Mouse (Mus musculus): ENCODE measurements around the gene Ccdc191. TPM values are rescaled to one million over a fixed set of nuclear protein-coding genes. Genes with fewer than 3 reads are reported as not detected.
A peak's percentile ranks its signal among the peaks of the same experiment; 100 is the strongest.

Gene Ccdc191
- polyA plus RNA-seq, 1 experiment: 0.94 TPM

- no peak for TF ChIP-seq POLR2A (IDR thresholded peaks at IDR 0.05; ENCODE audit: low read depth, low read length)
- TF ChIP-seq CTCF (IDR thresholded peaks at IDR 0.05; ENCODE audit: extremely low read depth, insufficient read depth, insufficient read length, insufficient replicate concordance): no peak
- WGBS: 73% methylated on average over 6 of the region's 6 CpGs
- H3K36me3 ChIP-seq (ENCODE audit: control insufficient read depth, insufficient read depth, low read length): peaks cover 11% of the 10 kb centered on the region
Observed at GRCm38 (mm10) chr16:43879769-43880168, 9.8 kb upstream of the Ccdc191 start.

GRCm38 (mm10) chr16:43881636-43882035, 8.0 kb upstream of the Ccdc191 start:
- TF ChIP-seq POLR2A (IDR thresholded peaks at IDR 0.05; ENCODE audit: low read depth, low read length) (no peak), CTCF (IDR thresholded peaks at IDR 0.05; ENCODE audit: extremely low read depth, insufficient read depth, insufficient read length, insufficient replicate concordance) (no peak)
- Histone ChIP-seq H3K27ac (ENCODE audit: insufficient read depth, low read length) (no peak overlapping the region), H3K4me1 (ENCODE audit: control insufficient read depth, insufficient read depth, insufficient read length) (no peaks in the 10 kb centered on the region), H3K27me3 (ENCODE audit: control insufficient read depth, insufficient read depth, low read length) (no peaks in the 10 kb centered on the region), H3K36me3 (ENCODE audit: control insufficient read depth, insufficient read depth, low read length) (peaks cover 5% of the 10 kb centered on the region), H3K4me3 (ENCODE audit: extremely low read depth, insufficient read depth, insufficient read length) (no peak overlapping the region)
- DNase-seq (ENCODE audit: low read depth in 1 of 2, low spot score in 2 of 2): no peak
- WGBS: 69% methylated on average over 3 of the region's 3 CpGs

More at GRCm38 (mm10) chr16:43879769-43880168, 9.8 kb upstream of the Ccdc191 start:
- no peaks in the 10 kb centered on the region for H3K27me3 ChIP-seq (ENCODE audit: control insufficient read depth, insufficient read depth, low read length)
- DNase-seq (ENCODE audit: low read depth in 1 of 2, low spot score in 2 of 2): no peak
- H3K4me1 ChIP-seq (ENCODE audit: control insufficient read depth, insufficient read depth, insufficient read length): no peaks in the 10 kb centered on the region
- H3K27ac ChIP-seq (ENCODE audit: insufficient read depth, low read length): no peak overlapping the region
- H3K4me3 ChIP-seq (ENCODE audit: extremely low read depth, insufficient read depth, insufficient read length): no peak overlapping the region

- DNase-seq (ENCODE audit: low read depth in 1 of 2, low spot score in 2 of 2): no peak
Observed at GRCm38 (mm10) chr16:43882329-43882728, 7.3 kb upstream of the Ccdc191 start.

GRCm38 (mm10) chr16:43890005-43890336, 371 bp downstream of the Ccdc191 start:
- H3K27me3 ChIP-seq (ENCODE audit: control insufficient read depth, insufficient read depth, low read length): no peaks in the 10 kb centered on the region
- DNase-seq (ENCODE audit: low read depth in 1 of 2, low spot score in 2 of 2): no peak
- peak overlapping the region; percentile 75 for H3K4me3 ChIP-seq (ENCODE audit: extremely low read depth, insufficient read depth, insufficient read length)
- TF ChIP-seq POLR2A (IDR thresholded peaks at IDR 0.05; ENCODE audit: low read depth, low read length) (no peak), CTCF (IDR thresholded peaks at IDR 0.05; ENCODE audit: extremely low read depth, insufficient read depth, insufficient read length, insufficient replicate concordance) (peak; percentile 25; the same call in 1 of the 2 replicates)
- H3K36me3 ChIP-seq (ENCODE audit: control insufficient read depth, insufficient read depth, low read length): no peaks in the 10 kb centered on the region
- 1% methylated on average over 9 of the region's 9 CpGs for WGBS
- H3K27ac ChIP-seq (ENCODE audit: insufficient read depth, low read length): peak overlapping the region; percentile 51; the same call in 1 of the 2 replicates
- no peaks in the 10 kb centered on the region for H3K4me1 ChIP-seq (ENCODE audit: control insufficient read depth, insufficient read depth, insufficient read length)

More at GRCm38 (mm10) chr16:43882329-43882728, 7.3 kb upstream of the Ccdc191 start:
- Histone ChIP-seq H3K4me3 (ENCODE audit: extremely low read depth, insufficient read depth, insufficient read length) (no peak overlapping the region), H3K27me3 (ENCODE audit: control insufficient read depth, insufficient read depth, low read length) (no peaks in the 10 kb centered on the region), H3K4me1 (ENCODE audit: control insufficient read depth, insufficient read depth, insufficient read length) (no peaks in the 10 kb centered on the region), H3K36me3 (ENCODE audit: control insufficient read depth, insufficient read depth, low read length) (peaks cover 4% of the 10 kb centered on the region), H3K27ac (ENCODE audit: insufficient read depth, low read length) (no peak overlapping the region)
- TF ChIP-seq POLR2A (IDR thresholded peaks at IDR 0.05; ENCODE audit: low read depth, low read length) (no peak), CTCF (IDR thresholded peaks at IDR 0.05; ENCODE audit: extremely low read depth, insufficient read depth, insufficient read length, insufficient replicate concordance) (no peak)
- 91% methylated on average over 2 of the region's 2 CpGs for WGBS

- no peak overlapping the region for H3K27ac ChIP-seq (ENCODE audit: insufficient read depth, low read length)
- H3K4me3 ChIP-seq (ENCODE audit: extremely low read depth, insufficient read depth, insufficient read length): no peak overlapping the region
- 58% methylated on average over 4 of the region's 4 CpGs for WGBS
- no peak for DNase-seq (ENCODE audit: low read depth in 1 of 2, low spot score in 2 of 2)
- no peaks in the 10 kb centered on the region for H3K36me3 ChIP-seq (ENCODE audit: control insufficient read depth, insufficient read depth, low read length)
- TF ChIP-seq POLR2A (IDR thresholded peaks at IDR 0.05; ENCODE audit: low read depth, low read length): no peak
- no peak for TF ChIP-seq CTCF (IDR thresholded peaks at IDR 0.05; ENCODE audit: extremely low read depth, insufficient read depth, insufficient read length, insufficient replicate concordance)
- no peaks in the 10 kb centered on the region for H3K27me3 ChIP-seq (ENCODE audit: control insufficient read depth, insufficient read depth, low read length)
- H3K4me1 ChIP-seq (ENCODE audit: control insufficient read depth, insufficient read depth, insufficient read length): no peaks in the 10 kb centered on the region
Observed at GRCm38 (mm10) chr16:43890747-43891336, 1.2 kb downstream of the Ccdc191 start.

GRCm38 (mm10) chr16:43894501-43894900, 4.9 kb downstream of the Ccdc191 start:
- TF ChIP-seq CTCF (IDR thresholded peaks at IDR 0.05; ENCODE audit: extremely low read depth, insufficient read depth, insufficient read length, insufficient replicate concordance) (no peak), POLR2A (IDR thresholded peaks at IDR 0.05; ENCODE audit: low read depth, low read length) (no peak)
- Histone ChIP-seq H3K27me3 (ENCODE audit: control insufficient read depth, insufficient read depth, low read length) (no peaks in the 10 kb centered on the region), H3K4me1 (ENCODE audit: control insufficient read depth, insufficient read depth, insufficient read length) (no peaks in the 10 kb centered on the region), H3K36me3 (ENCODE audit: control insufficient read depth, insufficient read depth, low read length) (no peaks in the 10 kb centered on the region), H3K27ac (ENCODE audit: insufficient read depth, low read length) (no peak overlapping the region), H3K4me3 (ENCODE audit: extremely low read depth, insufficient read depth, insufficient read length) (no peak overlapping the region)
- no peak for DNase-seq (ENCODE audit: low read depth in 1 of 2, low spot score in 2 of 2)
- 90% methylated on average over 8 of the region's 8 CpGs for WGBS

GRCm38 (mm10) chr16:43900138-43900537, 10.5 kb downstream of the Ccdc191 start:
- DNase-seq (ENCODE audit: low read depth in 1 of 2, low spot score in 2 of 2): no peak
- TF ChIP-seq POLR2A (IDR thresholded peaks at IDR 0.05; ENCODE audit: low read depth, low read length) (no peak), CTCF (IDR thresholded peaks at IDR 0.05; ENCODE audit: extremely low read depth, insufficient read depth, insufficient read length, insufficient replicate concordance) (no peak)
- no peaks in the 10 kb centered on the region for H3K36me3 ChIP-seq (ENCODE audit: control insufficient read depth, insufficient read depth, low read length)
- no peaks in the 10 kb centered on the region for H3K4me1 ChIP-seq (ENCODE audit: control insufficient read depth, insufficient read depth, insufficient read length)
- H3K4me3 ChIP-seq (ENCODE audit: extremely low read depth, insufficient read depth, insufficient read length): no peak overlapping the region
- H3K27ac ChIP-seq (ENCODE audit: insufficient read depth, low read length): no peak overlapping the region
- H3K27me3 ChIP-seq (ENCODE audit: control insufficient read depth, insufficient read depth, low read length): no peaks in the 10 kb centered on the region
- WGBS: 93% methylated on average over 4 of the region's 4 CpGs

Data from spleen, adult 2 months (tissue).